Mouse (Mus musculus) liver, embryonic 11.5 days (tissue): ENCODE measurements around the gene Tmem115. TPM values are rescaled to one million over a fixed set of nuclear protein-coding genes. Genes with fewer than 3 reads are reported as not detected.

Experiments
- ATAC-seq: fragments of 200-750 bp; cut with Nextera tagmentation; replicated peaks from 2 replicates; pipeline ENCODE4 v1.8.0; 2017; ENCODE audit warnings: moderate number of reproducible peaks, mild to moderate bottlenecking, moderate TSS enrichment, moderate library complexity; ENCODE audit not compliant: low FRiP score
- DNase-seq: peaks from one replicate; pipeline ENCODE4 v3.0.0-alpha.2; 2017; ENCODE audit warnings: low spot score
- H3K27ac ChIP-seq: fragments of 300-500 bp; sonication (generic); 2 replicates; pipeline ENCODE4 v1.5.1; 2014; ENCODE audit warnings: mild to moderate bottlenecking, low read depth, low read length, control low read depth
- H3K27me3 ChIP-seq: fragments of 300-500 bp; sonication (generic); replicated peaks from 2 replicates; pipeline ENCODE4 v1.6.1; 2014; ENCODE audit warnings: low read length, mixed read lengths; ENCODE audit not compliant: control insufficient read depth, insufficient read depth
- H3K36me3 ChIP-seq: fragments of 300-500 bp; sonication (generic); 2 replicates; pipeline ENCODE4 v1.6.1; 2014; ENCODE audit warnings: mild to moderate bottlenecking, low read length, moderate library complexity, mixed read lengths; ENCODE audit not compliant: control insufficient read depth, insufficient read depth
- H3K4me1 ChIP-seq: fragments of 300-500 bp; sonication (generic); replicated peaks from 2 replicates; pipeline ENCODE4 v1.6.1; 2014; ENCODE audit warnings: low read length, mixed read lengths; ENCODE audit not compliant: control insufficient read depth, insufficient read depth
- H3K4me2 ChIP-seq: fragments of 300-500 bp; sonication (generic); 2 replicates; pipeline ENCODE4 v1.6.1; 2014; ENCODE audit warnings: mild to moderate bottlenecking, control low read depth, moderate library complexity
- H3K4me3 ChIP-seq: fragments of 300-500 bp; sonication (generic); 2 replicates; pipeline ENCODE4 v1.5.1; 2014; ENCODE audit warnings: low read depth, low read length, control low read depth
- H3K9ac ChIP-seq: fragments of 300-500 bp; sonication (generic); 2 replicates; pipeline ENCODE4 v1.6.1; 2014; ENCODE audit warnings: low read depth, low read length, control low read depth
- H3K9me3 ChIP-seq: fragments of 300-500 bp; sonication (generic); 2 replicates; pipeline ENCODE4 v1.6.1; 2016; ENCODE audit warnings: low read length, inconsistent platforms, mixed read lengths; ENCODE audit not compliant: control insufficient read depth
- WGBS: fragments of 180-500 bp; shearing (Covaris S2); extraction: QIAGEN DNeasy Blood & Tissue Kit; methylation state at CpG from one replicate; pipeline ENCODE4 v1.1.7; 2014; 5-methylcytosine and 5-hydroxymethylcytosine counted together
- polyA plus RNA-seq: library from polyadenylated mRNA; unstranded; fragments of >200 nt; fragmentation: Nextera tagmentation; extraction: Ambion mirVana; gene quantifications from 2 replicates; pipeline ENCODE4 v1.2.1, GENCODE M21; 2014

Tmem115 gene
- polyA plus RNA-seq, 1 experiment from 2014 or later = 35.4 TPM

DNA sequence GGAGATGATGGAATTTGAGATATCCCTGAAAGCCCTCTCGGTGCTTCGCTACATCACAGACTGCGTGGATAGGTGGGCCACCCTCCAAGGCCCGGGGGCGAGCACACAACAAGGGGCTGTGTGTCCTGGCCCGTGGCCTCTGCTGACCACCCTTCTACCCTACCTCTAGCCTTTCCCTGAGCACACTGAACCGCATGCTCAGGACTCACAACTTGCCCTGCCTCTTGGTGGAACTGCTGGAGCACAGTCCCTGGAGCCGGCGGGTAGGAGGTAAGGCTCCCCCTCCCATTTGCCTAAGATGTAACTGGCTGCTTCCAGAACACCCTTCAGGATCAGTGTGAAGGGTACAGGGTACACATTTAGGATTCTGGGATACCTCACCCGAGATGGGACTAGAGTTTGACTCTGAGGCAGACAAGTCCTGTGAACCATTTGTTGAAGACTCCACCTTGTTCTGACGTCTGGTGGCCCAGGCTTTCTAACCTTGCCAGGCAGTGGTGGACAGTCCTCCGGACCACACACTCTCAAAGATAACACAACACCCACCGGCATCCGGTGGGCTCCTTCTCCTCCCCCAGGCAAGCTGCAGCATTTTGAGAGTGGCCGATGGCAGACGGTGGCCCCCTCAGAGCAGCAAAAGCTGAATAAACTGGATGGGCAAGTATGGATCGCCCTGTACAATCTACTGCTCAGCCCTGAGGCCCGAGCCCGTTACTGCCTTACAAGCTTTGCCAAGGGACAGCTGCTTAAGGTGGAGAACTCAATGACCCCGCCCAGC lies 15.7 kb downstream of the Tmem115 start:
- ATAC-seq = no peak
- Histone ChIP-seq H3K9me3 (no peaks in the 10 kb centered on the region), H3K9ac (no peak overlapping the region), H3K27me3 (peaks cover 7% of the 10 kb centered on the region; the same call in 1 of the 2 replicates), H3K4me2 (no peak overlapping the region), H3K4me1 (peaks cover 43% of the 10 kb centered on the region), H3K27ac (no peak overlapping the region), H3K4me3 (no peak overlapping the region), H3K36me3 (peaks cover 4% of the 10 kb centered on the region; the same call in 1 of the 2 replicates)
- DNase-seq = no peak
- WGBS = 80% methylated on average over 20 of the region's 20 CpGs

DNA sequence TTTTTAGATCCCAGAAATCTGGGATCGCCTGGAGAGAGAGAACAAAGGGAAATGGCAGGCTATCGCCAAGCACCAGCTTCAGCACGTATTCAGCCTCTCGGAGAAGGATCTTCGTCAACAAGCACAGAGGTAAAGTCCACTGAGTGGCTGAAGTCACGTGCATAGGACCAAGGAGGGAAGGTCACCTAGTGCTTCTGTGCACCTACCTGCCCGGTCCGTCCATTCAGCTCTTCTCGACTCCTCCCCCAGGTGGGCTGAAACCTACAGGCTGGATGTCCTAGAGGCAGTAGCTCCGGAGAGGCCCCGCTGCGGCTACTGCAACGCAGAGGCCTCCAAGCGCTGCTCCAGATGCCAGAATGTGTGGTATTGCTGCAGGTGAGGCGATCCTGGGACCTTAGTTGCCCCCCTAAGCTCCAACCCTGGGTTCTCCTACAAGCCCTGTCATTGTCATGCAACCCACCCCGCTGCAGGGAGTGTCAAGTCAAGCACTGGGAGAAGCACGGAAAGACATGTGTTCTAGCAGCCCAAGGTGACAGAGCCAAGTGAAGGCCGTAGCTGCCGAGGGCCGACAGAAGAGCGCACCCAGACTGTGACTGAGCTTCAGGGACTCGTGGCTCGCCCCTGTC lies 16.9 kb downstream of the Tmem115 start:
- WGBS = 37% methylated on average over 23 of the region's 23 CpGs
- H3K4me1 ChIP-seq = peaks cover 43% of the 10 kb centered on the region
- H3K27me3 ChIP-seq = peaks cover 7% of the 10 kb centered on the region; the same call in 1 of the 2 replicates
- H3K36me3 ChIP-seq = no peaks in the 10 kb centered on the region
- ATAC-seq (no peak), DNase-seq (no peak)
- peak overlapping the region; percentile 61 for H3K4me3 ChIP-seq
- H3K4me2 ChIP-seq = peak overlapping the region; percentile 99
- H3K9me3 ChIP-seq = no peaks in the 10 kb centered on the region
- H3K27ac ChIP-seq = no peak overlapping the region
- peak overlapping the region; percentile 81 for H3K9ac ChIP-seq

- H3K36me3 ChIP-seq = no peaks in the 10 kb centered on the region
- WGBS = under 1% methylated on average over 58 of the region's 63 CpGs
- peak within 1 kb of the TSS; percentile 61 for H3K4me3 ChIP-seq
- peaks cover 50% of the 10 kb centered on the region for H3K4me1 ChIP-seq
- H3K4me2 ChIP-seq = peak within 1 kb of the TSS; percentile 99
- H3K27me3 ChIP-seq = peaks cover 7% of the 10 kb centered on the region; the same call in 1 of the 2 replicates
- H3K27ac ChIP-seq = peak within 1 kb of the TSS; percentile 63
- ATAC-seq = peak; percentile 50
- peak within 1 kb of the TSS; percentile 81 for H3K9ac ChIP-seq
- peak; percentile 77 for DNase-seq
- no peaks in the 10 kb centered on the region for H3K9me3 ChIP-seq
These were observed 17.6 kb downstream of the Tmem115 start, which contains the start of gene Rassf1 for GRCm38 (mm10) chr9:107551117-107551889. Rassf1 (plus strand) TSS chr9:107551555.

DNA sequence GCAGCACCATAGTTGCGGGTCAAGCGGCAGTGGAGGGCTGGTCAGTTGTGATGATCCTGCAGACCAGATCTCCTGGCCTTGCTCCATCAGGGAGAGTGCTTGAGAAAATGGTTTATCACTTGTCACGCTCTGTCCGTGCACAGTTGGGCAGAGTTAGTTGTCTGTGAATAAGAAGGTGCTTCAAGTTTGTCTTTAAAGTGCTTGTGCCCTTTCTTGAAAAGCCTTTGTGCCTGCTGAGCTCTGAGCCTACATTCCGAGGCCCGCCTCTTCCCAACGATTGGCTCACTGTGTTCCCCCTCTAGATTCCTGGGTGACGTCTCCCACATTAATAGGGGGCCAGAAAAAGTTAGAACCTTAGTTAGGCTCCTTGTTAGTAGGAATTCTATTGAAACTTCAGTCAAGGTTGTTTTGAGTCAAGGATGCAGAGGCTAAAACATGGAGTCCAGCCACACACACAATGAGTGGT lies 18.2 kb downstream of the Tmem115 start:
- H3K9me3 ChIP-seq = no peaks in the 10 kb centered on the region
- peaks cover 54% of the 10 kb centered on the region for H3K4me1 ChIP-seq
- DNase-seq = no peak
- peaks cover under 1% of the 10 kb centered on the region for H3K36me3 ChIP-seq
- peaks cover 7% of the 10 kb centered on the region; the same call in 1 of the 2 replicates for H3K27me3 ChIP-seq
- H3K9ac ChIP-seq = peak overlapping the region; percentile 81
- WGBS = 21% methylated on average over 8 of the region's 8 CpGs
- no peak for ATAC-seq
- H3K4me3 ChIP-seq = peak overlapping the region; percentile 61
- H3K4me2 ChIP-seq = peak overlapping the region; percentile 99
- H3K27ac ChIP-seq = peak overlapping the region; percentile 63

- H3K4me3 ChIP-seq = peak overlapping the region; percentile 79
- WGBS = 65% methylated on average over 5 of the region's 5 CpGs
These were observed 19.1 kb downstream of the Tmem115 start for GRCm38 (mm10) chr9:107552690-107553393.

DNA sequence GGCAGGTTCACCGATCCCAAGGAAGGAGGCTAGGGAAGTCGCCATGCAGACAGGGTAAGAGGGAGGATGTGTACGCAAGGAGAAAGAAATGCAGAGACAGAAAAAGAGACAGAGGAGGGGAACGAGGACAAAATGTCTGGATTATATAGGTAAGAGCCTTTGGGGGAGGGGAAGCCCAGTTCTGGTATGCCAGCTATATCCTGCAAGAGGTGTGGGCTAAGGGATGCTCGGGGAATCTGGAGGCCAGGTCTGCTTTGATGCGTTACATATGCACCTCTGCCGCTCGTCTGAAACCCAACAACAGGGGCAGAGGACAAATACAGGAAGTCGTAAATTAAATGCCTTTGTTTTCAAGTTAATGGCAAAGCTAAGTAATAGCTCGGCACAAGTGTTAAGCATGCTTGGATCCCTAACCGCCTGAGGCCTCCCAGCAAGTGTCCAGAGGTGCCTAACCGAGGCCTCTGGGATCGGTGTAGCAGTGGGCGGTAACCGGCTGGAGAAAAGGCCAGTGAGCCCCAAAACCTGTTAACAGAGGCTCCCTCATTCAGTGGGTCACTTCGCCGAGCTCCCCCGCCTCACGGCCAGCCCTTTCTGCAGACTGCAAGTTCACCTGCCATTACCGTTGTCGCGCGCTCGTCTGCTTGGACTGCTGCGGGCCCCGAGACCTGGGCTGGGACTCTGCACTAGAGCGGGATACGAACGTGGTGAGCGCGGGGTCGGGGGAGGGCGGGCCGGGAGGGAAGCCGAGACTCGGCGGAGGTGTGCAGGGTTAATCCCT lies 20.0 kb downstream of the Tmem115 start:
- Histone ChIP-seq H3K27ac (peak overlapping the region; percentile 95), H3K27me3 (0 out of 2 replicates have a peak, but pooled peaks cover 4% of the 10 kb centered on the region), H3K4me2 (peak overlapping the region; percentile 99), H3K9me3 (no peaks in the 10 kb centered on the region), H3K4me3 (peak overlapping the region; percentile 79), H3K9ac (peak overlapping the region; percentile 81), H3K36me3 (peaks cover 18% of the 10 kb centered on the region), H3K4me1 (peaks cover 48% of the 10 kb centered on the region)
- 5% methylated on average over 37 of the region's 37 CpGs for WGBS
- ATAC-seq = peak; percentile 46
- DNase-seq = no peak

More at GRCm38 (mm10) chr9:107552690-107553393, 19.1 kb downstream of the Tmem115 start:
- ATAC-seq (no peak), DNase-seq (no peak)
- Histone ChIP-seq H3K9me3 (no peaks in the 10 kb centered on the region), H3K4me2 (peak overlapping the region; percentile 99), H3K27ac (no peak overlapping the region), H3K9ac (no peak overlapping the region), H3K4me1 (peaks cover 48% of the 10 kb centered on the region), H3K36me3 (peaks cover 10% of the 10 kb centered on the region), H3K27me3 (peaks cover 7% of the 10 kb centered on the region; the same call in 1 of the 2 replicates)

DNA sequence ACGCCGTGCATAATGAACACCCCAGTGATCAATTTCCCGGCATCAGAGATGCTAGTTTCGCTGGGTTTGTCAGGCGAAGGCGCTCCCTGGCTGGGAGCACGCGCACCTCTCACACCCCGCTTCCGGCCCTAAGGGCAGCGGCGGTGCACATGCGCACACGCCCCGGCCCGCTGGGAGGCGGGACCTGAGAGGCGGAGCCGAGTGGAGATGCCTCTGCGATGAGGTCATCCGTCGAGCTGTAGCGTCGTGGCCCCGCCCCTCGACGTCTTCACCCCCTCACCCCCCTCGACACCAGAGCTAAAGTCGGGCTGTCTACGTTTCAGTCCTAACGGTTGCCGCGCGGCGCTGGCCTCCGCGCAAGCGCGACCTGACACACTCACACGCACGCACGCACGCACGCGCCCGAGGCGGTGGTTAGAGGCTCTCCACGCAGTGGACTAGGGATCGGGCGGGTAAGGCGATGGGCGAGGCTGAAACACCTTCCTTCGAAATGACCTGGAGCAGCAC lies 20.6 kb downstream of the Tmem115 start:
- Histone ChIP-seq H3K4me1 (peaks cover 48% of the 10 kb centered on the region), H3K36me3 (peaks cover 25% of the 10 kb centered on the region), H3K4me2 (peak overlapping the region; percentile 99), H3K9ac (peak overlapping the region; percentile 89), H3K9me3 (no peaks in the 10 kb centered on the region), H3K27ac (peak overlapping the region; percentile 95), H3K4me3 (peak overlapping the region; percentile 79), H3K27me3 (no peaks in the 10 kb centered on the region)
- DNase-seq = peak; percentile 93
- peak; percentile 88 for ATAC-seq
- under 1% methylated on average over 53 of the region's 53 CpGs for WGBS
